In genomic region chr2:132127904-132128303, GRCm38 (mm10) we compare ENCODE assay signal across 12 mouse cellular contexts.
"Had no signal": no experiment of that assay in that cellular context is flagged by ENCODE, and none has a peak within 500 bp of the region (broad histone marks: within the 10 kb centered on the region; RNA-seq: fewer than 3 reads in every experiment).

No protein-coding gene starts in this region.

- H3K4me2 ChIP-seq: limb, embryonic 12.5 days; midbrain, embryonic 12.5 days; neural tube, embryonic 12.5 days had no signal

- H3K27me3 ChIP-seq: limb, embryonic 12.5 days; midbrain, embryonic 12.5 days; neural tube, embryonic 12.5 days had no signal

- H3K27ac ChIP-seq: limb, embryonic 12.5 days; liver, embryonic 14.5 days; midbrain, embryonic 12.5 days; neural tube, embryonic 12.5 days had no signal

- H3K36me3 ChIP-seq: limb, embryonic 12.5 days; midbrain, embryonic 12.5 days; neural tube, embryonic 12.5 days had no signal

- H3K9ac ChIP-seq: limb, embryonic 12.5 days; liver, embryonic 14.5 days; midbrain, embryonic 12.5 days; neural tube, embryonic 12.5 days had no signal

- DNase-seq: kidney, adult 8-10 months; kidney, postnatal 25 days; liver; lung, adult 18-20 months; right cerebral cortex, adult 18-20 months; right cerebral cortex, postnatal 25 days; thymus, postnatal 4 days had no signal

- H3K9me3 ChIP-seq: limb, embryonic 12.5 days; midbrain, embryonic 12.5 days; neural tube, embryonic 12.5 days had no signal

- H3K4me3 ChIP-seq: limb, embryonic 12.5 days; midbrain, embryonic 12.5 days; myocyte; neural tube, embryonic 12.5 days had no signal
